Mouse (Mus musculus) cerebellum, postnatal 14 days (tissue): ENCODE data around the gene Pik3ap1.

Experiments
- DNase-seq, 2 experiments: peaks; one replicate each; pipeline ENCODE4 v3.0.0; 2021; ENCODE audit warnings: mixed read lengths in 2 of 2

The Pik3ap1 gene

GRCm38 (mm10) chr19:41369557-41370460 is 15.1 kb downstream of the Pik3ap1 start:
- DNase-seq = no peak

- no peak for DNase-seq
Measured at GRCm38 (mm10) chr19:41366854-41367517, 17.9 kb downstream of the Pik3ap1 start.

GRCm38 (mm10) chr19:41366192-41366853 is 18.6 kb downstream of the Pik3ap1 start:
- DNase-seq = no peak

GRCm38 (mm10) chr19:41365570-41365969 is 19.3 kb downstream of the Pik3ap1 start:
- no peak for DNase-seq

- no peak for DNase-seq
Measured at GRCm38 (mm10) chr19:41364509-41364908, 20.4 kb downstream of the Pik3ap1 start.

GRCm38 (mm10) chr19:41362963-41363362 is 21.9 kb downstream of the Pik3ap1 start:
- DNase-seq = no peak

- no peak for DNase-seq
Measured at GRCm38 (mm10) chr19:41360459-41360858, 24.4 kb downstream of the Pik3ap1 start.

- DNase-seq = no peak
Measured at GRCm38 (mm10) chr19:41354287-41354951, 30.5 kb downstream of the Pik3ap1 start.

GRCm38 (mm10) chr19:41349624-41350023 is 35.3 kb downstream of the Pik3ap1 start:
- DNase-seq = no peak

GRCm38 (mm10) chr19:41348161-41348560 is 36.7 kb downstream of the Pik3ap1 start:
- DNase-seq = no peak

GRCm38 (mm10) chr19:41347326-41347725 is 37.6 kb downstream of the Pik3ap1 start:
- DNase-seq = no peak

- no peak for DNase-seq
Measured at GRCm38 (mm10) chr19:41346099-41346850, 38.6 kb downstream of the Pik3ap1 start.

- DNase-seq = no peak
Measured at GRCm38 (mm10) chr19:41345028-41345741, 39.7 kb downstream of the Pik3ap1 start.

- DNase-seq = no peak
Measured at GRCm38 (mm10) chr19:41344666-41345027, 40.3 kb downstream of the Pik3ap1 start.

GRCm38 (mm10) chr19:41342592-41343090 is 42.3 kb downstream of the Pik3ap1 start:
- no peak for DNase-seq

GRCm38 (mm10) chr19:41341677-41342076 is 43.2 kb downstream of the Pik3ap1 start:
- DNase-seq = no peak

GRCm38 (mm10) chr19:41339020-41339836 is 45.7 kb downstream of the Pik3ap1 start:
- no peak for DNase-seq

- DNase-seq = no peak
Measured at GRCm38 (mm10) chr19:41338379-41338778, 46.5 kb downstream of the Pik3ap1 start.

- DNase-seq = no peak
Measured at GRCm38 (mm10) chr19:41335721-41336120, 49.2 kb downstream of the Pik3ap1 start.

- no peak for DNase-seq
Measured at GRCm38 (mm10) chr19:41332986-41333385, 51.9 kb downstream of the Pik3ap1 start.
